Mouse (Mus musculus) urinary bladder, adult 2 months (tissue): ENCODE measurements around the gene Rtl1. TPM values are rescaled to one million over a fixed set of nuclear protein-coding genes. Genes with fewer than 3 reads are reported as not detected.

Experiments used
- DNase-seq: peaks from one replicate; pipeline ENCODE4 v3.0.0; 2022; ENCODE audit warnings: low spot score
- polyA plus RNA-seq: library from polyadenylated mRNA; depleted of rRNA; stranded (reverse); fragments of >200 nt; gene quantifications from 2 replicates; pipeline ENCODE4 v1.2.3, GENCODE M21; 2012

The Rtl1 gene
- polyA plus RNA-seq, 1 experiment = 0.04 TPM

GRCm38 (mm10) chr12:109572259-109572658 lies 27.9 kb downstream of the Rtl1 start:
- no peak for DNase-seq

- no peak for DNase-seq
Measured at GRCm38 (mm10) chr12:109560111-109560695, 39.9 kb downstream of the Rtl1 start.

GRCm38 (mm10) chr12:109558891-109559487 lies 41.1 kb downstream of the Rtl1 start:
- no peak for DNase-seq

- no peak for DNase-seq
Measured at GRCm38 (mm10) chr12:109558226-109558824, 41.8 kb downstream of the Rtl1 start.

- DNase-seq = no peak
Measured at GRCm38 (mm10) chr12:109555837-109556409, 44.2 kb downstream of the Rtl1 start.

- DNase-seq = no peak
Measured at GRCm38 (mm10) chr12:109553568-109553967, 46.6 kb downstream of the Rtl1 start.

- DNase-seq = no peak
Measured at GRCm38 (mm10) chr12:109552754-109553525, 47.2 kb downstream of the Rtl1 start.

- no peak for DNase-seq
Measured at GRCm38 (mm10) chr12:109551771-109552170, 48.4 kb downstream of the Rtl1 start.

- no peak for DNase-seq
Measured at GRCm38 (mm10) chr12:109547085-109547484, 53.0 kb downstream of the Rtl1 start.

GRCm38 (mm10) chr12:109545875-109546732 lies 54.0 kb downstream of the Rtl1 start:
- DNase-seq = no peak

GRCm38 (mm10) chr12:109543281-109543923 lies 56.7 kb downstream of the Rtl1 start:
- DNase-seq = no peak

GRCm38 (mm10) chr12:109542635-109543249 lies 57.4 kb downstream of the Rtl1 start:
- no peak for DNase-seq

- DNase-seq = no peak
Measured at GRCm38 (mm10) chr12:109542011-109542410, 58.1 kb downstream of the Rtl1 start.

GRCm38 (mm10) chr12:109541540-109541899 lies 58.6 kb downstream of the Rtl1 start:
- DNase-seq = no peak

GRCm38 (mm10) chr12:109540739-109541539 lies 59.2 kb downstream of the Rtl1 start:
- DNase-seq = no peak

- no peak for DNase-seq
Measured at GRCm38 (mm10) chr12:109539950-109540349, 60.2 kb downstream of the Rtl1 start.
